Mouse (Mus musculus): Measurements from ENCODE around the gene Spata46. TPM values are rescaled to one million over a fixed set of nuclear protein-coding genes. Genes with fewer than 3 reads are reported as not detected.

The Spata46 gene
- polyA plus RNA-seq, 1 experiment from 2014 or later = 2.5 TPM

GRCm38 (mm10) chr1:170302456-170302855 is 6.1 kb upstream of the Spata46 start:
- peaks cover 5% of the 10 kb centered on the region; the same call in 1 of the 2 replicates for H3K36me3 ChIP-seq
- no peaks in the 10 kb centered on the region for H3K27me3 ChIP-seq
- no peak overlapping the region for H3K4me2 ChIP-seq
- peaks cover 4% of the 10 kb centered on the region; the same call in 1 of the 2 replicates for H3K4me1 ChIP-seq
- H3K4me3 ChIP-seq (replicated peaks) = no peak overlapping the region
- H3K27ac ChIP-seq = no peak overlapping the region
- no peak overlapping the region for H3K9ac ChIP-seq
- no peaks in the 10 kb centered on the region for H3K9me3 ChIP-seq (replicated peaks)
- ATAC-seq (replicated peaks; ENCODE audit: low FRiP score) = no peak
- 79% methylated on average over 6 of the region's 6 CpGs for WGBS

- Histone ChIP-seq H3K27ac (no peak overlapping the region), H3K36me3 (peaks cover 5% of the 10 kb centered on the region; the same call in 1 of the 2 replicates), H3K4me3 (replicated peaks) (no peak overlapping the region), H3K4me1 (peaks cover 4% of the 10 kb centered on the region; the same call in 1 of the 2 replicates), H3K4me2 (no peak overlapping the region), H3K27me3 (no peaks in the 10 kb centered on the region), H3K9me3 (replicated peaks) (no peaks in the 10 kb centered on the region), H3K9ac (no peak overlapping the region)
- 70% methylated on average over 6 of the region's 6 CpGs for WGBS
- ATAC-seq (replicated peaks; ENCODE audit: low FRiP score) = no peak
Measured at GRCm38 (mm10) chr1:170303103-170303502, 5.5 kb upstream of the Spata46 start.

GRCm38 (mm10) chr1:170305002-170305401 is 3.6 kb upstream of the Spata46 start:
- H3K4me3 ChIP-seq (replicated peaks) = no peak overlapping the region
- no peak overlapping the region for H3K9ac ChIP-seq
- H3K36me3 ChIP-seq = peaks cover 5% of the 10 kb centered on the region; the same call in 1 of the 2 replicates
- H3K27me3 ChIP-seq = no peaks in the 10 kb centered on the region
- H3K4me1 ChIP-seq = no peaks in the 10 kb centered on the region
- H3K27ac ChIP-seq = no peak overlapping the region
- 88% methylated on average over 10 of the region's 10 CpGs for WGBS
- H3K4me2 ChIP-seq = no peak overlapping the region
- H3K9me3 ChIP-seq (replicated peaks) = no peaks in the 10 kb centered on the region
- ATAC-seq (replicated peaks; ENCODE audit: low FRiP score) = no peak

GRCm38 (mm10) chr1:170306232-170306631 is 2.4 kb upstream of the Spata46 start, which contains the start of gene Gm7694:
Gene Gm7694 (minus strand): TSS chr1:170306332.
- ATAC-seq (replicated peaks; ENCODE audit: low FRiP score) = no peak
- Histone ChIP-seq H3K4me3 (replicated peaks) (no peak within 1 kb of the TSS), H3K4me2 (no peak within 1 kb of the TSS), H3K36me3 (no peaks in the 10 kb centered on the region), H3K27ac (no peak within 1 kb of the TSS), H3K9me3 (replicated peaks) (no peaks in the 10 kb centered on the region), H3K4me1 (no peaks in the 10 kb centered on the region), H3K27me3 (no peaks in the 10 kb centered on the region), H3K9ac (no peak within 1 kb of the TSS)
- WGBS = 93% methylated on average over 4 of the region's 4 CpGs

- Histone ChIP-seq H3K4me2 (no peak overlapping the region), H3K9ac (no peak overlapping the region), H3K36me3 (no peaks in the 10 kb centered on the region), H3K9me3 (replicated peaks) (no peaks in the 10 kb centered on the region), H3K27ac (no peak overlapping the region), H3K4me1 (no peaks in the 10 kb centered on the region), H3K27me3 (no peaks in the 10 kb centered on the region), H3K4me3 (replicated peaks) (no peak overlapping the region)
- no peak for ATAC-seq (replicated peaks; ENCODE audit: low FRiP score)
- 82% methylated on average over 6 of the region's 6 CpGs for WGBS
Measured at GRCm38 (mm10) chr1:170311431-170311830, 2.8 kb downstream of the Spata46 start.

- Histone ChIP-seq H3K4me2 (no peak overlapping the region), H3K27ac (no peak overlapping the region), H3K9ac (no peak overlapping the region), H3K4me3 (replicated peaks) (no peak overlapping the region), H3K4me1 (no peaks in the 10 kb centered on the region), H3K27me3 (no peaks in the 10 kb centered on the region), H3K9me3 (replicated peaks) (no peaks in the 10 kb centered on the region), H3K36me3 (0 out of 2 replicates have a peak, but pooled peaks cover 5% of the 10 kb centered on the region)
- WGBS = 70% methylated on average over 2 of the region's 2 CpGs
- no peak for ATAC-seq (replicated peaks; ENCODE audit: low FRiP score)
Measured at GRCm38 (mm10) chr1:170322046-170322445, 13.4 kb downstream of the Spata46 start.

GRCm38 (mm10) chr1:170323001-170323400 is 14.4 kb downstream of the Spata46 start:
- H3K27me3 ChIP-seq = no peaks in the 10 kb centered on the region
- no peak for ATAC-seq (replicated peaks; ENCODE audit: low FRiP score)
- no peak overlapping the region for H3K4me3 ChIP-seq (replicated peaks)
- no peaks in the 10 kb centered on the region for H3K4me1 ChIP-seq
- H3K27ac ChIP-seq = no peak overlapping the region
- WGBS = 87% methylated on average over 10 of the region's 10 CpGs
- H3K9ac ChIP-seq = no peak overlapping the region
- no peaks in the 10 kb centered on the region for H3K9me3 ChIP-seq (replicated peaks)
- H3K36me3 ChIP-seq = 0 out of 2 replicates have a peak, but pooled peaks cover 5% of the 10 kb centered on the region
- no peak overlapping the region for H3K4me2 ChIP-seq

GRCm38 (mm10) chr1:170324312-170324711 is 15.7 kb downstream of the Spata46 start:
- H3K4me2 ChIP-seq = no peak overlapping the region
- no peak overlapping the region for H3K27ac ChIP-seq
- WGBS = 86% methylated on average over 1 of the region's 1 CpGs
- H3K9ac ChIP-seq = no peak overlapping the region
- H3K27me3 ChIP-seq = no peaks in the 10 kb centered on the region
- no peaks in the 10 kb centered on the region for H3K9me3 ChIP-seq (replicated peaks)
- no peak overlapping the region for H3K4me3 ChIP-seq (replicated peaks)
- 0 out of 2 replicates have a peak, but pooled peaks cover 5% of the 10 kb centered on the region for H3K36me3 ChIP-seq
- no peak for ATAC-seq (replicated peaks; ENCODE audit: low FRiP score)
- no peaks in the 10 kb centered on the region for H3K4me1 ChIP-seq

- no peak for ATAC-seq (replicated peaks; ENCODE audit: low FRiP score)
Measured at GRCm38 (mm10) chr1:170325277-170325676, 16.7 kb downstream of the Spata46 start.

GRCm38 (mm10) chr1:170331926-170332325 is 23.3 kb downstream of the Spata46 start:
- Histone ChIP-seq H3K27me3 (no peaks in the 10 kb centered on the region), H3K4me3 (replicated peaks) (no peak overlapping the region), H3K36me3 (no peaks in the 10 kb centered on the region), H3K4me2 (no peak overlapping the region), H3K4me1 (no peaks in the 10 kb centered on the region), H3K9ac (no peak overlapping the region), H3K9me3 (replicated peaks) (no peaks in the 10 kb centered on the region), H3K27ac (no peak overlapping the region)
- ATAC-seq (replicated peaks; ENCODE audit: low FRiP score) = no peak
- WGBS = 79% methylated on average over 6 of the region's 6 CpGs

More at GRCm38 (mm10) chr1:170325277-170325676, 16.7 kb downstream of the Spata46 start:
- Histone ChIP-seq H3K36me3 (0 out of 2 replicates have a peak, but pooled peaks cover under 1% of the 10 kb centered on the region), H3K4me1 (no peaks in the 10 kb centered on the region), H3K27ac (no peak overlapping the region), H3K27me3 (no peaks in the 10 kb centered on the region), H3K9me3 (replicated peaks) (no peaks in the 10 kb centered on the region), H3K4me3 (replicated peaks) (no peak overlapping the region), H3K9ac (no peak overlapping the region), H3K4me2 (no peak overlapping the region)
- WGBS = 91% methylated on average over 4 of the region's 4 CpGs

GRCm38 (mm10) chr1:170332775-170333174 is 24.2 kb downstream of the Spata46 start:
- ATAC-seq (replicated peaks; ENCODE audit: low FRiP score) = no peak
- no peaks in the 10 kb centered on the region for H3K9me3 ChIP-seq (replicated peaks)
- no peak overlapping the region for H3K4me2 ChIP-seq
- no peak overlapping the region for H3K27ac ChIP-seq
- H3K36me3 ChIP-seq = no peaks in the 10 kb centered on the region
- WGBS = 64% methylated on average over 4 of the region's 4 CpGs
- H3K4me3 ChIP-seq (replicated peaks) = no peak overlapping the region
- no peak overlapping the region for H3K9ac ChIP-seq
- H3K4me1 ChIP-seq = no peaks in the 10 kb centered on the region
- no peaks in the 10 kb centered on the region for H3K27me3 ChIP-seq

- no peak overlapping the region for H3K4me2 ChIP-seq
- no peak overlapping the region for H3K9ac ChIP-seq
- ATAC-seq (replicated peaks; ENCODE audit: low FRiP score) = no peak
- no peaks in the 10 kb centered on the region for H3K4me1 ChIP-seq
- no peak overlapping the region for H3K27ac ChIP-seq
- no peak overlapping the region for H3K4me3 ChIP-seq (replicated peaks)
- H3K36me3 ChIP-seq = no peaks in the 10 kb centered on the region
- H3K27me3 ChIP-seq = no peaks in the 10 kb centered on the region
- no peaks in the 10 kb centered on the region for H3K9me3 ChIP-seq (replicated peaks)
- 91% methylated on average over 3 of the region's 3 CpGs for WGBS
Measured at GRCm38 (mm10) chr1:170339943-170340342, 31.3 kb downstream of the Spata46 start.

GRCm38 (mm10) chr1:170343081-170343480 is 34.5 kb downstream of the Spata46 start:
- no peaks in the 10 kb centered on the region for H3K27me3 ChIP-seq
- no peak overlapping the region for H3K4me3 ChIP-seq (replicated peaks)
- no peaks in the 10 kb centered on the region for H3K4me1 ChIP-seq
- no peak for ATAC-seq (replicated peaks; ENCODE audit: low FRiP score)
- 74% methylated on average over 8 of the region's 8 CpGs for WGBS
- H3K9ac ChIP-seq = no peak overlapping the region
- no peaks in the 10 kb centered on the region for H3K9me3 ChIP-seq (replicated peaks)
- H3K36me3 ChIP-seq = no peaks in the 10 kb centered on the region
- H3K4me2 ChIP-seq = no peak overlapping the region
- H3K27ac ChIP-seq = no peak overlapping the region

Measured in kidney, embryonic 15.5 days (tissue).